Mouse (Mus musculus) brown adipose tissue, adult 24 weeks (tissue): Measurements from ENCODE around the gene Gm20388. TPM values are rescaled to one million over a fixed set of nuclear protein-coding genes. Genes with fewer than 3 reads are reported as not detected.

Experiments
- H3K27ac ChIP-seq: fragments of 200-500 bp; replicated peaks from 2 replicates; pipeline ENCODE4 v1.5.1; 2012; ENCODE audit warnings: low read depth, mild to moderate bottlenecking, low read length
- H3K4me1 ChIP-seq: fragments of 200-500 bp; 2 replicates; pipeline ENCODE4 v1.6.1; 2012; ENCODE audit warnings: low read length, mixed read lengths; ENCODE audit not compliant: control insufficient read depth, insufficient read depth, insufficient read length
- H3K4me3 ChIP-seq: fragments of 200-500 bp; 2 replicates; pipeline ENCODE4 v1.5.1; 2012; ENCODE audit warnings: low read depth, mild to moderate bottlenecking, low read length, moderate library complexity; ENCODE audit not compliant: insufficient read depth
- polyA plus RNA-seq: library from polyadenylated mRNA; stranded (reverse); fragments of >200 nt; gene quantifications from 2 replicates; pipeline ENCODE4 v1.2.4, GENCODE M21; 2012; ENCODE audit not compliant: missing spikeins, insufficient read depth, insufficient read length

Gm20388 gene
- polyA plus RNA-seq, 1 experiment: 44.7 TPM

- H3K4me3 ChIP-seq: no peak overlapping the region
- no peak overlapping the region for H3K27ac ChIP-seq
- peaks cover 11% of the 10 kb centered on the region for H3K4me1 ChIP-seq
Observed at GRCm38 (mm10) chr8:120526577-120526976, 615.9 kb downstream of the Gm20388 start.

- Histone ChIP-seq H3K4me1 (peaks cover 11% of the 10 kb centered on the region), H3K27ac (no peak overlapping the region), H3K4me3 (no peak overlapping the region)
Observed at GRCm38 (mm10) chr8:120528332-120528731, 617.7 kb downstream of the Gm20388 start.

- Histone ChIP-seq H3K27ac (no peak overlapping the region), H3K4me3 (no peak overlapping the region), H3K4me1 (peaks cover 11% of the 10 kb centered on the region)
Observed at GRCm38 (mm10) chr8:120529226-120529625, 618.6 kb downstream of the Gm20388 start.

- Histone ChIP-seq H3K4me3 (no peak overlapping the region), H3K4me1 (peaks cover 3% of the 10 kb centered on the region), H3K27ac (no peak overlapping the region)
Observed at GRCm38 (mm10) chr8:120530954-120531656, 620.5 kb downstream of the Gm20388 start.

- no peak overlapping the region for H3K4me3 ChIP-seq
- H3K4me1 ChIP-seq: no peaks in the 10 kb centered on the region
- H3K27ac ChIP-seq: no peak overlapping the region
Observed at GRCm38 (mm10) chr8:120531775-120532516, 621.3 kb downstream of the Gm20388 start.

- Histone ChIP-seq H3K4me3 (no peak overlapping the region), H3K27ac (no peak overlapping the region), H3K4me1 (no peaks in the 10 kb centered on the region)
Observed at GRCm38 (mm10) chr8:120532517-120533215, 622.0 kb downstream of the Gm20388 start.

- H3K4me3 ChIP-seq: no peak overlapping the region
Observed at GRCm38 (mm10) chr8:120533380-120533779, 622.7 kb downstream of the Gm20388 start.

GRCm38 (mm10) chr8:120534080-120534479, 623.4 kb downstream of the Gm20388 start:
- no peak overlapping the region for H3K4me3 ChIP-seq
- H3K4me1 ChIP-seq: peaks cover 7% of the 10 kb centered on the region; the same call in 1 of the 2 replicates
- H3K27ac ChIP-seq: no peak overlapping the region

More at GRCm38 (mm10) chr8:120533380-120533779, 622.7 kb downstream of the Gm20388 start:
- Histone ChIP-seq H3K27ac (no peak overlapping the region), H3K4me1 (peaks cover 1% of the 10 kb centered on the region; the same call in 1 of the 2 replicates)

GRCm38 (mm10) chr8:120534504-120535368, 624.1 kb downstream of the Gm20388 start:
- Histone ChIP-seq H3K4me3 (no peak overlapping the region), H3K4me1 (peaks cover 12% of the 10 kb centered on the region; the same call in 1 of the 2 replicates), H3K27ac (no peak overlapping the region)

- H3K27ac ChIP-seq: no peak overlapping the region; the same call in 1 of the 2 replicates
- peak overlapping the region; percentile 71 for H3K4me3 ChIP-seq
- peaks cover 17% of the 10 kb centered on the region for H3K4me1 ChIP-seq
Observed at GRCm38 (mm10) chr8:120535452-120536305, 625.0 kb downstream of the Gm20388 start.

- peak overlapping the region; percentile 38 for H3K27ac ChIP-seq
- H3K4me3 ChIP-seq: peak overlapping the region; percentile 71
- peaks cover 18% of the 10 kb centered on the region for H3K4me1 ChIP-seq
Observed at GRCm38 (mm10) chr8:120536306-120537206, 625.9 kb downstream of the Gm20388 start.

- Histone ChIP-seq H3K4me1 (peaks cover 22% of the 10 kb centered on the region), H3K27ac (0 out of 2 replicates have a peak overlapping the region, but pooled peaks have one; percentile 38), H3K4me3 (peak overlapping the region; percentile 71)
Observed at GRCm38 (mm10) chr8:120537207-120537817, 626.7 kb downstream of the Gm20388 start.
